Mouse (Mus musculus) spleen, postnatal 0 days (tissue): ENCODE results near the gene Gm7544. TPM values are rescaled to one million over a fixed set of nuclear protein-coding genes. Genes with fewer than 3 reads are reported as not detected.

Experiments
- polyA plus RNA-seq: library from polyadenylated mRNA; unstranded; fragments of >200 nt; fragmentation: Nextera tagmentation; extraction: Ambion mirVana; gene quantifications from 2 replicates; pipeline ENCODE4 v1.2.1, GENCODE M21; 2015

Gene Gm7544
- polyA plus RNA-seq = not detected in 2 replicates

DNA sequence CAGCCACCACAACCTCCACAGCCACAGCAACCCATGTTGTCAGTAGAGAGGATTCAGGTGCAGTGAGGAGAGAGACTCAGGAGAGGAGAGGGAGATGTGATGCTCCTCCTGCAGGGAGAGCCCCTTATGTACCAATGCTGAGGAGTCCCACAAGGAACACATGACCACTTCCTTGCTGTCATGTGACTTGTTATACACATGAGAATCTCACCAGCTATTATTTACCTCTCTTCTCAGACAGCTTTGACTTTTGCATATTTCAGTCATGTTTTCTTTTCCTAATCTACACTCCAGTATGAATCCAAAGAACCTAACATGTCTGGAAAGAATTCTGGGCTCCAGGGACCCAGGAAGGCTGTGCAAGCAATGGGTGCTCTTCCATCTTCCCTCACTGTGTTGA lies at the start of gene Gm7544:
TSS of gene Gm7544 (minus strand) at position 101 of the 400 bp plus-strand sequence.

DNA sequence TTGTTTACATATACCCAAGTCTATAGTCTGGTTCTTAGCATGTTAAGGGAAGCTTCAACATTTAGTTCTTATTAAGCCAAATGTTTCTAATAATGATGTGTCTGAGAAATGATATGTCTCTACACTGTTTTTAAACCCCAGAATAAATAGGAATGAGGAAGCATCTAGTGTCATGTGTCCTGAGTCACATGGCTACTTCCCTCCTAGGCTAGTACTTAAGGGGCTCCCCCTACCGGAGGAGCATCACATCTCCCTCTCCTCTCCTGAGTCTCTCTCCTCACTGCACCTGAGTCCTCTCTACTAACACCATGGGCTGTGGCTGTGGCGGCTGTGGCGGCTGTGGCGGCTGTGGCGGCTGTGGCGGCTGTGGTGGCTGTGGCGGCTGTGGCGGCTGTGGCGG lies 44.5 kb upstream of the Gm7544 start, which contains the start of gene Gm47959:
TSS of gene Gm47959 (plus strand) at position 243 of the 400 bp plus-strand sequence.

GRCm38 (mm10) chr1:82959870-82960385 lies 4.1 kb upstream of the Gm7544 start, which contains the start of gene Gm47955:
TSS of gene Gm47955 (plus strand) at chr1:82960286.

DNA sequence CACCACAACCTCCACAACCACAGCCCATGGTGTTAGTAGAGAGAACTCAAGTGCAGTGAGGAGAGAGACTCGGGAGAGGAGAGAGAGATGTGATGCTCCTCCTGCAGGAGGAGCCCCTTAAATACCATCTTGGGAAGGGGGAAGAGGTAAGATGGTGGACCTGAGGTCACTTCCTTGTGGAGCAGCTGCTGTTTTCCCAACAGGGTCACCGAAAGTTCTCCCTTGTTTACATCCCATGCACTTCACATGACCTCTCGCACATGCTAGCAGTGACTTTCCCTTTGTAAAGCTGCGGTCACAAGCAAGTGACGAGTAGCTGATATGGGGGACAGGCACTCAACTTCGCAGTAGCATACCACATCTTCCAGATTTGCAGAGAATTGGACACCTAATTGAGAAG lies 12.5 kb downstream of the Gm7544 start, which contains the start of gene A030003K21Rik:
TSS of gene A030003K21Rik (minus strand) at position 94 of the 400 bp plus-strand sequence.

GRCm38 (mm10) chr1:82931326-82931725 lies 24.5 kb downstream of the Gm7544 start, which contains the start of gene Gm6217:
TSS of gene Gm6217 (minus strand) at chr1:82931399.

DNA sequence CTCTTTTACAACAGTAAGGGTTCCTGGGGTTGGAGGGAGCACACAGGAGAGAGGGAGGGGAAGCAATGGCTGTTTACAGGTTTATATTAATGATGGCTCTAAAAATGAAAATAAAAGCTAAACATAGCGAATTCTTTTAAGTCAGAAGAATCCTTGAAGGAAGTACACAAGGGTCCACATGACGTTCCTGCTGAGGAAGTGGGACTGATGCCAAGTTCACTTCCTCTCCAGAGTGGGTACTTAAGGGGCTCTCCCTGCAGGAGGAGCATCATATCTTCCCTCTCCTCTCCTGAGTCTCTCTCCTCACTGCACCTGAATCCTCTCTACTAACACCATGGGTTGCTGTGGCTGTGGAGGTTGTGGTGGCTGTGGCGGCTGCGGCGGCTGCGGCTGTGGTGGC lies 31.2 kb downstream of the Gm7544 start, which contains the start of gene A030014E15Rik:
TSS of gene A030014E15Rik (plus strand) at position 268 of the 400 bp plus-strand sequence.

DNA sequence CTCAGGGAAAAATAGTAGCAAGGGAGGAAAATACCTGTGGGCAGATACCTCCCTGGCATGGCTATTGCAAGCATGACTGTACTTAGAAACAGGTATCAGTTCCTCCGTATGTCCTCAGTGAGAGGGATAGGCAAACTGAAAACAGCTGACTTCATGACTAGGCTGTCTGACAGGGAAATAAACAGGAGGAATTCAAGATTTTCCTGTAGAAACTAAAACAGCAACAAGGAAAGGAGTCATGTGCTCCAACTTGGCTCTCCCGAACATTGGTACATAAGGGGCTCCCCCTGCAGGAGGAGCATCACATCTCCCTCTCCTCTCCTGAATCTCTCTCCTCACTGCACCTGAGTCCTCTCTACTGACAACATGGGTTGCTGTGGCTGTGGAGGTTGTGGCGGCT lies 42.8 kb downstream of the Gm7544 start, which contains the start of gene A030005L19Rik:
TSS of gene A030005L19Rik (plus strand) at position 301 of the 400 bp plus-strand sequence.

Other genes starting within 250 kb of the Gm7544 start
- 185 and 195 TPM in 2 replicates for gene Mff, start 231.1 kb downstream of the Gm7544 start, polyA plus RNA-seq
- gene Tm4sf20, start 187.6 kb downstream of the Gm7544 start, polyA plus RNA-seq = 0.26 TPM in 1 of 2 replicates, not detected in the other
- not detected in 2 replicates for gene Gm47791, start 184.8 kb downstream of the Gm7544 start, polyA plus RNA-seq
- 25.4 and 30.3 TPM in 2 replicates for gene Agfg1, start 116.5 kb downstream of the Gm7544 start, polyA plus RNA-seq
- 0.31 and 0.55 TPM in 2 replicates for gene A030005L19Rik, start 42.7 kb downstream of the Gm7544 start, polyA plus RNA-seq
- not detected in 2 replicates for gene A030014E15Rik, start 31.1 kb downstream of the Gm7544 start, polyA plus RNA-seq
- not detected in 2 replicates for gene Gm6217, start 24.6 kb downstream of the Gm7544 start, polyA plus RNA-seq
- not detected in 2 replicates for gene A030003K21Rik, start 12.6 kb downstream of the Gm7544 start, polyA plus RNA-seq
- not detected in 2 replicates for gene Gm47955, start 4.3 kb upstream of the Gm7544 start, polyA plus RNA-seq
- gene Gm47959, start 44.5 kb upstream of the Gm7544 start, polyA plus RNA-seq = not detected in 2 replicates
- gene Slc19a3, start 82.4 kb upstream of the Gm7544 start, polyA plus RNA-seq = 0.06 TPM in 2 replicates
- not detected in 2 replicates for gene Krtap28-10, start 86.5 kb upstream of the Gm7544 start, polyA plus RNA-seq
- gene Gm47969, start 88.9 kb upstream of the Gm7544 start, polyA plus RNA-seq = not detected in 2 replicates
- gene A030005K14Rik, start 103.4 kb upstream of the Gm7544 start, polyA plus RNA-seq = not detected in 2 replicates
- gene Krtap28-13, start 104.9 kb upstream of the Gm7544 start, polyA plus RNA-seq = not detected in 2 replicates
- gene Ccl20, start 160.8 kb upstream of the Gm7544 start, polyA plus RNA-seq = not detected in 2 replicates
- gene Daw1, start 203.7 kb upstream of the Gm7544 start, polyA plus RNA-seq = not detected in 2 replicates